12 mouse cellular contexts compared by ENCODE assay signal in the genomic region with DNA sequence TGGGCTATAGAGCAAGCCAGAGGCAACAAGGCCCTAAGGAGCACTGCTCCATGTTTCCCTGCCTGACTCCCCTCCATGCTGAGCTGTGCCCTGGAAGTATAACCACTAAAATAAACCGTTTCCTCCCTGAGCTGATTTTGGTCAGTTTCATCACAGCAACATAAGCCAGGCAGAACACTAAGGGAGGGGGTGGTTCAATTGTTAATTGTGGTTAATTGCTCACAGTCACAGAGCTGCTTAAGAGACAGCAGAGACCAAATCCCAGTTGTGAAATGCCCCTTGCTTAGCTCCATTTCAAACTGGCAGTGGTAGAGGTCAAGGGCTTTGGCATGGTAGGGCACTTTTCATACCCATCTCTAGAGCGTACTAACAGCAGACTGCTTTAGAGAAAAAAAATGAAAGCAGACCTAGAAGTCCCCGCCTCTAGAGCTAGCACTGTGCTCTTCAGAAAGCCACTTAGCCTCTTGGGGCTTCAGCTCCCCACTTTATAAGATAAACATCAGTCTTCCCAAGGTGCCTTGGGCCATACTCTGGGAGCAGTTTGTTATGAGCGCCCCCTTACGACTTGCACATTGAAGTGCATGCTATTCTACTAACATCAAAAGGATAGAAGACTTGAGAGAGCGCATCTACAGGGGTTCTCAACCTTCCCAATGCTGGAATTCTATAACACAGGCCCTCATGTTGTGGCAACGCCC.
A peak's percentile ranks its signal among the peaks of the same experiment; 100 is the strongest.
DNase-seq lines count a peak whose midpoint lies in the region; ATAC-seq and TF ChIP-seq lines count a peak whose summit lies in the region.
"Had no signal": no experiment of that assay in that cellular context is flagged by ENCODE, and none has a peak within 500 bp of the region (broad histone marks: within the 10 kb centered on the region; RNA-seq: fewer than 3 reads in every experiment).

No protein-coding gene starts in this region.

- no peak for TF ChIP-seq EP300 in lung, postnatal 0 days (IDR thresholded peaks at IDR 0.05)

- H3K36me3 ChIP-seq in forebrain, embryonic 14.5 days (ENCODE audit: control insufficient read depth, insufficient read depth, low read length): no peaks in the 10 kb centered on the region
- no peaks in the 10 kb centered on the region for H3K36me3 ChIP-seq in forebrain, embryonic 11.5 days (ENCODE audit: control insufficient read depth, insufficient read depth, low read length)
- H3K36me3 ChIP-seq in ES-E14 (ENCODE audit: control insufficient read depth, insufficient read depth, low read length, poor library complexity, severe bottlenecking): no peaks in the 10 kb centered on the region
- no peaks in the 10 kb centered on the region for H3K36me3 ChIP-seq in lung, postnatal 0 days (ENCODE audit: insufficient read depth, low read length)
- H3K36me3 ChIP-seq: heart, embryonic 15.5 days; limb, embryonic 13.5 days had no signal

- H3K9ac ChIP-seq in forebrain, embryonic 14.5 days (ENCODE audit: low read length): no peak overlapping the region
- H3K9ac ChIP-seq in forebrain, embryonic 11.5 days (ENCODE audit: low read length): no peak overlapping the region
- no peak overlapping the region for H3K9ac ChIP-seq in ES-E14 (ENCODE audit: insufficient read depth, low read depth, low read length, poor library complexity, severe bottlenecking)
- H3K9ac ChIP-seq in lung, postnatal 0 days (replicated peaks; ENCODE audit: low read depth): no peak overlapping the region
- H3K9ac ChIP-seq: heart, embryonic 15.5 days; limb, embryonic 13.5 days had no signal

- TF ChIP-seq CTCF in layer of hippocampus, adult 2 months (conservative IDR thresholded peaks at IDR 0.05): peak; percentile 59
- TF ChIP-seq CTCF in lung, postnatal 0 days (IDR thresholded peaks at IDR 0.05): peak; percentile 49

- in situ Hi-C loops in ES-E14 (cut with MboI; ENCODE audit: low sequenced_read_pairs in 2 of 2, unreplicated experiment in 2 of 2): no loop called here

- no peak overlapping the region for H3K27ac ChIP-seq in forebrain, embryonic 14.5 days (ENCODE audit: low read depth, low read length)
- no peak overlapping the region for H3K27ac ChIP-seq in forebrain, embryonic 11.5 days (ENCODE audit: low read depth, low read length)
- H3K27ac ChIP-seq in layer of hippocampus, adult 2 months: no peak overlapping the region
- H3K27ac ChIP-seq in ES-E14 (ENCODE audit: insufficient read depth, low read depth, low read length, poor library complexity, severe bottlenecking): no peak overlapping the region
- H3K27ac ChIP-seq in lung, postnatal 0 days (ENCODE audit: low read length): no peak overlapping the region
- H3K27ac ChIP-seq: heart, embryonic 15.5 days had no signal

- no peak for ATAC-seq in forebrain, embryonic 14.5 days
- ATAC-seq in forebrain, embryonic 11.5 days (replicated peaks; ENCODE audit: low FRiP score): no peak
- peak; percentile 56 for ATAC-seq in lung, postnatal 0 days
- ATAC-seq: inflammation-experienced regulatory T-cells, adult 6 months had no signal

- H3K4me1 ChIP-seq in forebrain, embryonic 14.5 days (ENCODE audit: control insufficient read depth, insufficient read depth, low read length): no peaks in the 10 kb centered on the region
- no peaks in the 10 kb centered on the region for H3K4me1 ChIP-seq in forebrain, embryonic 11.5 days (replicated peaks; ENCODE audit: control insufficient read depth, insufficient read depth, low read length)
- no peaks in the 10 kb centered on the region for H3K4me1 ChIP-seq in ES-E14 (ENCODE audit: control insufficient read depth in 2 of 2, insufficient read depth in 2 of 2, low read length in 2 of 2, poor library complexity in 1 of 2)
- H3K4me1 ChIP-seq in lung, postnatal 0 days (ENCODE audit: insufficient read depth, low read depth, low read length): no peaks in the 10 kb centered on the region
- H3K4me1 ChIP-seq: heart, embryonic 15.5 days had no signal

- WGBS in forebrain, embryonic 14.5 days: 71% methylated on average over 7 of the region's 7 CpGs
- 69% methylated on average over 7 of the region's 7 CpGs for WGBS in forebrain, embryonic 11.5 days
- WGBS in lung, postnatal 0 days: 55% methylated on average over 7 of the region's 7 CpGs

- peak; percentile 7 for DNase-seq in forebrain, embryonic 14.5 days (ENCODE audit: low spot score)
- DNase-seq in forebrain, embryonic 11.5 days (ENCODE audit: low spot score): no peak
- no peak for DNase-seq in layer of hippocampus, adult 2 months (ENCODE audit: low spot score in 2 of 2)
- no peak for DNase-seq in layer of hippocampus, adult 18-20 months (ENCODE audit: low spot score in 2 of 2)
- DNase-seq in ES-E14 (ENCODE audit: low read depth, low spot score): peak; percentile 1
- DNase-seq in lung, postnatal 0 days (ENCODE audit: low spot score): peak; percentile 49
- no peak for DNase-seq in spleen, adult 12 weeks (ENCODE audit: low spot score)
- no peak for DNase-seq in embryo, embryonic 10 days (ENCODE audit: low spot score)
- DNase-seq: right cerebral cortex, postnatal 4 days had no signal

- no peaks in the 10 kb centered on the region for H3K9me3 ChIP-seq in forebrain, embryonic 14.5 days (replicated peaks; ENCODE audit: control insufficient read depth, low read length)
- no peaks in the 10 kb centered on the region for H3K9me3 ChIP-seq in forebrain, embryonic 11.5 days (ENCODE audit: control insufficient read depth, low read length)
- no peaks in the 10 kb centered on the region for H3K9me3 ChIP-seq in ES-E14 (ENCODE audit: control insufficient read depth, insufficient read depth, low read depth, low read length)
- no peaks in the 10 kb centered on the region for H3K9me3 ChIP-seq in lung, postnatal 0 days (ENCODE audit: low read length)
- H3K9me3 ChIP-seq: heart, embryonic 15.5 days; limb, embryonic 13.5 days had no signal

- no peaks in the 10 kb centered on the region for H3K27me3 ChIP-seq in forebrain, embryonic 14.5 days (replicated peaks; ENCODE audit: control insufficient read depth, insufficient read depth, low read length)
- no peaks in the 10 kb centered on the region for H3K27me3 ChIP-seq in forebrain, embryonic 11.5 days (ENCODE audit: control insufficient read depth, insufficient read depth, low read length)
- no peaks in the 10 kb centered on the region for H3K27me3 ChIP-seq in lung, postnatal 0 days (replicated peaks; ENCODE audit: insufficient read depth, low read length)
- H3K27me3 ChIP-seq: heart, embryonic 15.5 days had no signal

- H3K4me2 ChIP-seq in forebrain, embryonic 14.5 days (ENCODE audit: low read length): no peak overlapping the region
- H3K4me2 ChIP-seq in forebrain, embryonic 11.5 days (ENCODE audit: low read depth, low read length, severe bottlenecking): no peak overlapping the region
- no peak overlapping the region for H3K4me2 ChIP-seq in lung, postnatal 0 days (replicated peaks; ENCODE audit: low read depth, low read length)
- H3K4me2 ChIP-seq: heart, embryonic 15.5 days had no signal

- no peak overlapping the region for H3K4me3 ChIP-seq in forebrain, embryonic 14.5 days (ENCODE audit: low read depth, low read length)
- H3K4me3 ChIP-seq in forebrain, embryonic 11.5 days (ENCODE audit: low read depth, low read length): no peak overlapping the region
- no peak overlapping the region for H3K4me3 ChIP-seq in layer of hippocampus, adult 2 months
- no peak overlapping the region for H3K4me3 ChIP-seq in ES-E14 (ENCODE audit: insufficient read depth in 1 of 2, low read depth in 1 of 2, low read length in 2 of 2, poor library complexity in 1 of 2, severe bottlenecking in 1 of 2)
- no peak overlapping the region for H3K4me3 ChIP-seq in lung, postnatal 0 days (ENCODE audit: low read depth, low read length)
- H3K4me3 ChIP-seq: heart, embryonic 15.5 days had no signal

TF ChIP-seq in ES-E14, 5 proteins besides CTCF, POLR2A, EP300 and RAD21:
- TF ChIP-seq ZNF384 (IDR thresholded peaks at IDR 0.05; ENCODE audit: low read depth, low read length) (no peak), ZC3H11A (IDR thresholded peaks at IDR 0.05; ENCODE audit: borderline replicate concordance, low read depth, low read length) (no peak), HCFC1 (IDR thresholded peaks at IDR 0.05; ENCODE audit: borderline replicate concordance, insufficient read depth, low read length) (no peak), MAFK (IDR thresholded peaks at IDR 0.05; ENCODE audit: insufficient read depth, low read depth, low read length) (no peak), CHD2 (IDR thresholded peaks at IDR 0.05; ENCODE audit: low read depth, low read length) (no peak)

Comparison
In these comparisons a context has a peak if more than half of its experiments do, and no peak if none do; other contexts are left out.
1. DNase-seq: peak in forebrain, embryonic 14.5 days (single experiment), ES-E14 (single experiment) and lung, postnatal 0 days (single experiment); none in forebrain, embryonic 11.5 days (single experiment), layer of hippocampus, adult 2 months (0 of 2), layer of hippocampus, adult 18-20 months (0 of 2), spleen, adult 12 weeks (single experiment) and embryo, embryonic 10 days (single experiment).